Mouse (Mus musculus) cerebellum, adult 18-20 months (tissue): ENCODE data around the gene Opn1mw.
A peak's percentile ranks its signal among the peaks of the same experiment; 100 is the strongest.
"Not testable (repeated sequence)": the region's sequence is repeated elsewhere in the genome, so short reads cannot be mapped to it uniquely, and the experiment has no call there.

Source experiments
- DNase-seq, 2 experiments: peaks; one replicate each; pipeline ENCODE4 v3.0.0; 2021

Gene Opn1mw

GRCm38 (mm10) chrX:74127164-74127563 is at the start of gene Opn1mw:
Gene Opn1mw (plus strand): TSS chrX:74127464.
- no peak for DNase-seq

- DNase-seq = peak in 1 of 2 experiments; percentile 19
Observed at GRCm38 (mm10) chrX:74084276-74084837, 42.9 kb upstream of the Opn1mw start.

GRCm38 (mm10) chrX:74084946-74085498 is 42.2 kb upstream of the Opn1mw start:
- DNase-seq = peak; percentile 87

- DNase-seq = peak; percentile 95 to 99
Observed at GRCm38 (mm10) chrX:74085601-74086038, 41.6 kb upstream of the Opn1mw start.

GRCm38 (mm10) chrX:74095130-74095529 is 32.1 kb upstream of the Opn1mw start:
- no peak for DNase-seq

- no peak for DNase-seq
Observed at GRCm38 (mm10) chrX:74103457-74104188, 23.6 kb upstream of the Opn1mw start.

- no peak for DNase-seq
Observed at GRCm38 (mm10) chrX:74105916-74106315, 21.3 kb upstream of the Opn1mw start.

GRCm38 (mm10) chrX:74108747-74109146 is 18.5 kb upstream of the Opn1mw start:
- no peak for DNase-seq

GRCm38 (mm10) chrX:74114036-74114435 is 13.2 kb upstream of the Opn1mw start:
- DNase-seq = no peak

- DNase-seq = peak; percentile 71 to 74
Observed at GRCm38 (mm10) chrX:74115511-74115910, 11.8 kb upstream of the Opn1mw start.

- no peak for DNase-seq
Observed at GRCm38 (mm10) chrX:74124975-74125374, 2.3 kb upstream of the Opn1mw start.

- not testable (repeated sequence) for DNase-seq
Observed at GRCm38 (mm10) chrX:74135263-74135662, 8.0 kb downstream of the Opn1mw start, which contains the start of gene Mecp2. Gene Mecp2 (minus strand): TSS chrX:74135363.

- no peak for DNase-seq
Observed at GRCm38 (mm10) chrX:74167738-74168137, 40.5 kb downstream of the Opn1mw start, which contains the start of gene Tex28. Gene Tex28 (minus strand): TSS chrX:74167838.

- DNase-seq = no peak
Observed at GRCm38 (mm10) chrX:74176959-74177358, 49.7 kb downstream of the Opn1mw start, which contains the start of gene Tktl1. Gene Tktl1 (plus strand): TSS chrX:74177259.
